Mouse (Mus musculus) central nervous system, embryonic 18 days (tissue): ENCODE results near the gene Vmn2r-ps159. TPM values are rescaled to one million over a fixed set of nuclear protein-coding genes. Genes with fewer than 3 reads are reported as not detected.

Source experiments
- polyA plus RNA-seq: library from polyadenylated mRNA; depleted of rRNA; stranded (reverse); fragments of >200 nt; gene quantifications from 2 replicates; pipeline ENCODE4 v1.2.3, GENCODE M21; 2012; rRNA removed

Vmn2r-ps159 gene
- not detected in 2 replicates for polyA plus RNA-seq

GRCm38 (mm10) chr4:156330803-156331202 lies at the start of gene Vmn2r-ps159:
Vmn2r-ps159 (plus strand) TSS chr4:156331103.

Other genes with a start within 250 kb of the Vmn2r-ps159 start
- 58.5 and 59.2 TPM in 2 replicates for gene 9430015G10Rik, start 221.1 kb upstream of the Vmn2r-ps159 start, polyA plus RNA-seq
- 1.7 and 1.8 TPM in 2 replicates for gene Rnf223, start 200.6 kb upstream of the Vmn2r-ps159 start, polyA plus RNA-seq
- gene Agrn, start 133.6 kb upstream of the Vmn2r-ps159 start, polyA plus RNA-seq = 344 and 369 TPM in 2 replicates
- gene Isg15, start 130.3 kb upstream of the Vmn2r-ps159 start, polyA plus RNA-seq = 7.0 and 10.5 TPM in 2 replicates
- gene AW011738, start 127.8 kb upstream of the Vmn2r-ps159 start, polyA plus RNA-seq = 2.9 and 3.3 TPM in 2 replicates
- 1.1 and 1.4 TPM in 2 replicates for gene Perm1, start 115.2 kb upstream of the Vmn2r-ps159 start, polyA plus RNA-seq
- gene Plekhn1, start 96.2 kb upstream of the Vmn2r-ps159 start, polyA plus RNA-seq = 88.6 and 93.7 TPM in 2 replicates
- 110 and 113 TPM in 2 replicates for gene Noc2l, start 95.1 kb upstream of the Vmn2r-ps159 start, polyA plus RNA-seq
- 5.5 and 5.7 TPM in 2 replicates for gene Samd11, start 75.4 kb upstream of the Vmn2r-ps159 start, polyA plus RNA-seq